Mouse (Mus musculus): ENCODE measurements around the gene Esam. TPM values are rescaled to one million over a fixed set of nuclear protein-coding genes. Genes with fewer than 3 reads are reported as not detected.
A peak's percentile ranks its signal among the peaks of the same experiment; 100 is the strongest.

Esam gene
- polyA plus RNA-seq, 1 experiment from 2014 or later, result 68.5 TPM

GRCm38 (mm10) chr9:37495761-37496160 lies 32.1 kb upstream of the Esam start:
- H3K4me2 ChIP-seq (ENCODE audit: low read length), result no peak overlapping the region
- no peak overlapping the region for H3K9ac ChIP-seq (ENCODE audit: low read depth, low read length)
- 0 out of 2 replicates have a peak, but pooled peaks cover under 1% of the 10 kb centered on the region for H3K4me1 ChIP-seq (replicated peaks; ENCODE audit: insufficient read depth, low read length)
- DNase-seq (ENCODE audit: low spot score) (no peak), ATAC-seq (replicated peaks; ENCODE audit: low FRiP score, low read depth) (no peak)
- 43% methylated on average over 3 of the region's 3 CpGs for WGBS
- H3K27me3 ChIP-seq (ENCODE audit: insufficient read depth, low read length), result no peaks in the 10 kb centered on the region
- no peaks in the 10 kb centered on the region for H3K9me3 ChIP-seq (replicated peaks; ENCODE audit: low read length)
- TF ChIP-seq CTCF (IDR thresholded peaks at IDR 0.05; ENCODE audit: low read depth), result no peak
- H3K4me3 ChIP-seq (replicated peaks; ENCODE audit: low read depth, low read length), result no peak overlapping the region
- H3K36me3 ChIP-seq (ENCODE audit: insufficient read depth, low read length), result 0 out of 2 replicates have a peak, but pooled peaks cover 4% of the 10 kb centered on the region
- H3K27ac ChIP-seq, result no peak overlapping the region

- Histone ChIP-seq H3K27me3 (ENCODE audit: insufficient read depth, low read length) (no peaks in the 10 kb centered on the region), H3K27ac (no peak overlapping the region), H3K4me1 (replicated peaks; ENCODE audit: insufficient read depth, low read length) (no peaks in the 10 kb centered on the region), H3K9ac (ENCODE audit: low read depth, low read length) (no peak overlapping the region), H3K4me2 (ENCODE audit: low read length) (no peak overlapping the region), H3K9me3 (replicated peaks; ENCODE audit: low read length) (no peaks in the 10 kb centered on the region), H3K36me3 (ENCODE audit: insufficient read depth, low read length) (0 out of 2 replicates have a peak, but pooled peaks cover 4% of the 10 kb centered on the region), H3K4me3 (replicated peaks; ENCODE audit: low read depth, low read length) (no peak overlapping the region)
- no peak for DNase-seq (ENCODE audit: low spot score)
- no peak for TF ChIP-seq CTCF (IDR thresholded peaks at IDR 0.05; ENCODE audit: low read depth)
- ATAC-seq (replicated peaks; ENCODE audit: low FRiP score, low read depth), result no peak
Measured at GRCm38 (mm10) chr9:37496325-37496724, 31.6 kb upstream of the Esam start.

- no peak for TF ChIP-seq CTCF (IDR thresholded peaks at IDR 0.05; ENCODE audit: low read depth)
- Histone ChIP-seq H3K27me3 (ENCODE audit: insufficient read depth, low read length) (no peaks in the 10 kb centered on the region), H3K4me2 (ENCODE audit: low read length) (no peak overlapping the region), H3K9me3 (replicated peaks; ENCODE audit: low read length) (no peaks in the 10 kb centered on the region), H3K27ac (no peak overlapping the region), H3K4me1 (replicated peaks; ENCODE audit: insufficient read depth, low read length) (no peaks in the 10 kb centered on the region), H3K9ac (ENCODE audit: low read depth, low read length) (no peak overlapping the region), H3K36me3 (ENCODE audit: insufficient read depth, low read length) (no peaks in the 10 kb centered on the region), H3K4me3 (replicated peaks; ENCODE audit: low read depth, low read length) (no peak overlapping the region)
- DNase-seq (ENCODE audit: low spot score), result no peak
- 91% methylated on average over 3 of the region's 3 CpGs for WGBS
- ATAC-seq (replicated peaks; ENCODE audit: low FRiP score, low read depth), result no peak
Measured at GRCm38 (mm10) chr9:37500201-37500600, 27.7 kb upstream of the Esam start.

- no peaks in the 10 kb centered on the region for H3K4me1 ChIP-seq (replicated peaks; ENCODE audit: insufficient read depth, low read length)
- no peaks in the 10 kb centered on the region for H3K9me3 ChIP-seq (replicated peaks; ENCODE audit: low read length)
- no peak overlapping the region for H3K4me3 ChIP-seq (replicated peaks; ENCODE audit: low read depth, low read length)
- H3K27ac ChIP-seq, result no peak overlapping the region
- H3K36me3 ChIP-seq (ENCODE audit: insufficient read depth, low read length), result no peaks in the 10 kb centered on the region
- WGBS, result 92% methylated on average over 1 of the region's 1 CpGs
- no peak for DNase-seq (ENCODE audit: low spot score)
- no peak overlapping the region for H3K4me2 ChIP-seq (ENCODE audit: low read length)
- TF ChIP-seq CTCF (IDR thresholded peaks at IDR 0.05; ENCODE audit: low read depth), result no peak
- no peaks in the 10 kb centered on the region for H3K27me3 ChIP-seq (ENCODE audit: insufficient read depth, low read length)
- no peak overlapping the region for H3K9ac ChIP-seq (ENCODE audit: low read depth, low read length)
- ATAC-seq (replicated peaks; ENCODE audit: low FRiP score, low read depth), result no peak
Measured at GRCm38 (mm10) chr9:37501170-37501569, 26.7 kb upstream of the Esam start.

- DNase-seq (ENCODE audit: low spot score) (no peak), ATAC-seq (replicated peaks; ENCODE audit: low FRiP score, low read depth) (no peak)
Measured at GRCm38 (mm10) chr9:37504348-37504747, 23.5 kb upstream of the Esam start.

GRCm38 (mm10) chr9:37506023-37506422 lies 21.9 kb upstream of the Esam start:
- H3K4me1 ChIP-seq (replicated peaks; ENCODE audit: insufficient read depth, low read length), result 0 out of 2 replicates have a peak, but pooled peaks cover 5% of the 10 kb centered on the region

More at GRCm38 (mm10) chr9:37504348-37504747, 23.5 kb upstream of the Esam start:
- no peak; the same call in 1 of the 2 replicates for TF ChIP-seq CTCF (IDR thresholded peaks at IDR 0.05; ENCODE audit: low read depth)
- no peak overlapping the region for H3K4me2 ChIP-seq (ENCODE audit: low read length)
- no peaks in the 10 kb centered on the region for H3K36me3 ChIP-seq (ENCODE audit: insufficient read depth, low read length)
- no peak overlapping the region for H3K27ac ChIP-seq
- H3K9me3 ChIP-seq (replicated peaks; ENCODE audit: low read length), result no peaks in the 10 kb centered on the region
- 0 out of 2 replicates have a peak, but pooled peaks cover 5% of the 10 kb centered on the region for H3K4me1 ChIP-seq (replicated peaks; ENCODE audit: insufficient read depth, low read length)
- H3K9ac ChIP-seq (ENCODE audit: low read depth, low read length), result no peak overlapping the region
- no peak overlapping the region for H3K4me3 ChIP-seq (replicated peaks; ENCODE audit: low read depth, low read length)
- no peaks in the 10 kb centered on the region for H3K27me3 ChIP-seq (ENCODE audit: insufficient read depth, low read length)

GRCm38 (mm10) chr9:37512097-37512496 lies 15.8 kb upstream of the Esam start:
- Histone ChIP-seq H3K9ac (ENCODE audit: low read depth, low read length) (no peak overlapping the region), H3K9me3 (replicated peaks; ENCODE audit: low read length) (no peaks in the 10 kb centered on the region), H3K4me1 (replicated peaks; ENCODE audit: insufficient read depth, low read length) (0 out of 2 replicates have a peak, but pooled peaks cover 7% of the 10 kb centered on the region), H3K4me2 (ENCODE audit: low read length) (no peak overlapping the region), H3K27ac (no peak overlapping the region), H3K4me3 (replicated peaks; ENCODE audit: low read depth, low read length) (no peak overlapping the region), H3K27me3 (ENCODE audit: insufficient read depth, low read length) (no peaks in the 10 kb centered on the region), H3K36me3 (ENCODE audit: insufficient read depth, low read length) (no peaks in the 10 kb centered on the region)
- no peak for DNase-seq (ENCODE audit: low spot score)
- peak; percentile 24; the same call in 1 of the 2 replicates for TF ChIP-seq CTCF (IDR thresholded peaks at IDR 0.05; ENCODE audit: low read depth)
- ATAC-seq (replicated peaks; ENCODE audit: low FRiP score, low read depth), result no peak
- WGBS, result 91% methylated on average over 2 of the region's 2 CpGs

More at GRCm38 (mm10) chr9:37506023-37506422, 21.9 kb upstream of the Esam start:
- no peak overlapping the region for H3K9ac ChIP-seq (ENCODE audit: low read depth, low read length)
- DNase-seq (ENCODE audit: low spot score) (no peak), ATAC-seq (replicated peaks; ENCODE audit: low FRiP score, low read depth) (no peak)
- H3K4me2 ChIP-seq (ENCODE audit: low read length), result no peak overlapping the region
- 80% methylated on average over 1 of the region's 1 CpGs for WGBS
- TF ChIP-seq CTCF (IDR thresholded peaks at IDR 0.05; ENCODE audit: low read depth), result no peak
- no peaks in the 10 kb centered on the region for H3K36me3 ChIP-seq (ENCODE audit: insufficient read depth, low read length)
- no peaks in the 10 kb centered on the region for H3K27me3 ChIP-seq (ENCODE audit: insufficient read depth, low read length)
- H3K9me3 ChIP-seq (replicated peaks; ENCODE audit: low read length), result no peaks in the 10 kb centered on the region
- no peak overlapping the region for H3K27ac ChIP-seq
- no peak overlapping the region for H3K4me3 ChIP-seq (replicated peaks; ENCODE audit: low read depth, low read length)

All from kidney, postnatal 0 days (tissue).